Mouse (Mus musculus) Patski (cell line): Measurements from ENCODE around the gene Psmd11. TPM values are rescaled to one million over a fixed set of nuclear protein-coding genes. Genes with fewer than 3 reads are reported as not detected.

Experiments used
- ATAC-seq: fragments of 100-300 bp; one replicate; pipeline ENCODE4 v1.8.0; 2021
- CTCF ChIA-PET: fragments of 350-600 bp; sonication (Branson Sonifier 250); formaldehyde crosslinking; loops from one replicate; lab custom pipeline; 2022; ENCODE audit warnings: inconsistent platforms; lab: Charles Lee
- POLR2A ChIA-PET: fragments of 350-600 bp; sonication (Branson Sonifier 250); formaldehyde crosslinking; loops from one replicate; lab custom pipeline; 2022; ENCODE audit warnings: antibody characterized with exemption, inconsistent platforms; lab: Charles Lee
- DNase-seq: peaks from one replicate; pipeline ENCODE4 v3.0.0-alpha.2; 2011; ENCODE audit warnings: low read depth, low spot score
- H3K27me3 ChIP-seq: fragments of 371-371 bp; one replicate; pipeline ENCODE4 v1.5.1; 2021
- CTCF ChIP-seq: fragments of 100-300 bp; IDR thresholded peaks from one replicate; pipeline ENCODE4 v1.5.1; 2021
- in situ Hi-C: fragments of 300-500 bp; cut with MboI; formaldehyde crosslinking; loops from 3 replicates; pipeline ENCODE4 v1.11.1; 2018; ENCODE audit warnings: low pct_unique_long_range_greater_than_20kb, mixed read lengths
- polyA plus RNA-seq: library from polyadenylated mRNA; unstranded; gene quantifications from one replicate; pipeline ENCODE4 v1.2.3, GENCODE M21; 2021

The Psmd11 gene
- polyA plus RNA-seq, 1 experiment from 2014 or later, result 133 TPM

DNA sequence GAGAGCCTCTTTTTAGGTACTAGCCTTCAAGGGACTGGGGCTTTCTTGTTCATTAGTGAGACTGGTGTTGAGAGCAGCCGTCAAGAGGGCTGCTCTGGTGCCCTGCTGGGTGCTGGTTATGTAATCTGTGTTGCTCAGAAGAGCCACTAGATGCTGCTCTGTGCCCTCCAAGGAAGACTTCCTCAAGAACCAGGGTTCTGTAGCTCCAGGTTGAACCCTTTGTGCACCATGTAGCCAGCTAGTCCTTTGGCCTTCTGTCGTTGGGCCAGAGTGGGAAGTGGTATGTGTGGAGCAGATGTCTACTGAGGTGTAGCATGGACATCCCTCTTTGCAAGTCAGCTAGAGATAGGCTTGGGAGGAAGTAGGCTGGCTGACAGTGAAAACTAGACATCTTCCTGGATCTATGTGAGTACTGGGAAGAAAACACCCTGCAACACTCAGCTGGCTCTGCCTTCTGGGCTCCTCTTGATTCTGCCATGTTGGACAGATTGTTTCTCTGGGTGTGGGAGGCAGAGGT, 45.8 kb downstream of the Psmd11 start:
- in situ Hi-C loops, result loop anchor here (25.0 kb wide), 1 partner anchor 338 kb away; the partner anchor contains the start of gene Tmem98
- ChIA-PET POLR2A (no interaction called here), CTCF (interaction anchor here (0.7 to 1.0 kb wide), 2 partner anchors 46 to 196 kb away, joined by 3 read pairs; no protein-coding TSS in a partner anchor)
- no peaks in the 10 kb centered on the region for H3K27me3 ChIP-seq
- ATAC-seq (no peak), DNase-seq (no peak)
- no peak for TF ChIP-seq CTCF

DNA sequence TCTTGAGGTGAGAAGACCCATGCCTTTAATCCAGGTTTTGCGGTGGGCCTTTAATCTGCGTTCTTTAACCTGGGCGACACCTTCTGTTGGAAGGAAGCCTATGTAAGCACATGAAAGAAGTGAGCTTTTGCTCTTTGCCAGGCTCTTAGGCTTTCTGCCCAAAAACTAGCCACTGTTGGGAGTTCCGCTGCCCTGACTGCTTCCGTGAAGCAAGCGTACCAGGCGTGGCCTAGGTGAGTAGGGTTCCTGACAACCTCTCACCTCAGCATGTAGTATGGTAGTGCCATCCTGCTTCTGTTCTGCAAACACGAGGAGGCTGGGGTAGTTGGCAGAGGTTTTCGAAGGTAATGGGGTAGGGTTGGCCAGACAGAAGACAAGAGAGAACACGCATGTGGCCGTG, 46.4 kb downstream of the Psmd11 start:
- ATAC-seq, result no peak
- no peak for DNase-seq
- CTCF ChIA-PET, result interaction anchor here (0.7 to 1.6 kb wide), 3 partner anchors 47 to 196 kb away, joined by 3 read pairs; no protein-coding TSS in a partner anchor
- TF ChIP-seq CTCF, result no peak
- POLR2A ChIA-PET, result interaction anchor here (0.5 kb wide), 1 partner anchor 198 kb away, joined by 11 read pairs; no protein-coding TSS in a partner anchor
- no peaks in the 10 kb centered on the region for H3K27me3 ChIP-seq
- in situ Hi-C loops, result loop anchor here (5.0 to 25.0 kb wide), 2 partner anchors 52 to 337 kb away; partner anchors contain the start of gene Tmem98

DNA sequence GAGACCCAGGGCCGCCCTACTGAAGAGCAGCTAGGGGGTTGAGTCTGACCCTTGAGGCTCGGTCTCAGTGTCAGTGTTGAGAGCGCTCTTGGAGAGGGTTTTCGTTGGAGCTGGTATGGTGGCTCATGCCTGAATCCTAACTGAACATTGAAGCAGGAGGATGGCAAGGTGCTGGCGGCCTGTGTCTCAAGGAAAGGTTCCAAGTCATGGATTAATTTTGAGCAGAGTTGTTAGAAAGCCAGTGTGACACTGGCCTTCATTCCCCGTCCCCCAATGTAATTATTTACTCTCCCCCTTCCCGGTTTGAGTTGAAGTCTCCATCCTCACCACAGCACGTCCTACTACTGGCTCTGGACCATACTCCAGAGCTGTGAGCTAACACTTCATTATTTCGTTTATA, 47.1 kb downstream of the Psmd11 start:
- ChIA-PET CTCF (interaction anchor here (1.6 kb wide), 1 partner anchor 70 kb away, joined by 3 read pairs; no protein-coding TSS in a partner anchor), POLR2A (no interaction called here)

DNA sequence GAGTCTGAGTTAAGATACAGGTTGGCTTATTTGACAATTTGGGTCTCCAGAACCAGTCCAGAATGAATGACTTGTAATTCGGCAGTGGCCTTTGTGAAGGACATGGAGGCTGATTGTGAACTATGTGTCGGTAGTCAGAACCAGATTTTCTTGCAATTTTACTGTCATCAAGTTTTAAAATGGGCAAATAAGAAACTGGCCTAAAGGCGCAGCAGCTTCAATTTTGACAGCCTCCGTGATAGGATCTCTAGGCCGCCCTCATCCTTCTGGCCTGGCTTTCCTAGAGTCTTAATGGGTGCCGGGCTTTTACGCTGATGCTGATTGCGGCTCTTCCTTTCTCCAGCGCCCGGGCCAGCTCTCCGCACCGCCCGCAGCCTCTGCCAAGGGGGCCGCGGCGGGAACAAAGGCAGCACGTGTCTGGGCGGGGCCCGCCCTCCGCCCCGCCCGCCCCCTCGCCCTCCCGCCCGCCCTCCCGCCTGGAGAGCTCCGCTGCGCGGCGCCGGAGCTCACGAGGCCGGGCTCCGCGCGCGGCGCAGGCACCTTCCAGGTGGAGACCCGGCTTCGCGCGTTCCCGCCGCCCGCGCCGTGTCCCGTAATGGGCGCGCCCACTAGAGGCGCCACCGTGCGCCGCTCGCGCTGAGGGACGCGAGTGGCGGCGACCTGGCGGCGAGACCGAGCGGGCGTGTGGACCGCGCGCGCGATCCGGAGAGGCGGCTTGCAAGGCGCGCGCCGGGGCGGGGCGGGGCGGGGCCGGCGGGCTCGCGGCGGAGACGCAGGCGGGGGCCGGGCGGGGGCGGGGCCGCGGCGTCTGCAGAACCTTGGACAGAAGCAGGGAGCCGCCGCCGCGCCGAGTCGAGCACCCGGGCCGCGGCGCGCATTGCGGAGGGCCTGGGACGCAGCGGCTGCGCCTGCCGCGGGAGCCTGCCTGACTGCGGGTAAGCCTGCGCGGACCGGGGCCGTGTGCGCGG, 48.1 kb downstream of the Psmd11 start, which contains the start of gene Cdk5r1:
Cdk5r1 (plus strand) TSS at position 802 of the 968 bp plus-strand sequence.
- ATAC-seq (peak; percentile 75), DNase-seq (no peak)
- no peaks in the 10 kb centered on the region for H3K27me3 ChIP-seq
- ChIA-PET POLR2A (no interaction called here), CTCF (interaction anchor here (1.6 kb wide), 1 partner anchor 69 kb away, joined by 3 read pairs; no protein-coding TSS in a partner anchor)
- TF ChIP-seq CTCF, result no peak
- in situ Hi-C loops, result loop anchor here (5.0 kb wide), 1 partner anchor 51 kb away; no protein-coding TSS in a partner anchor

More for the DNA sequence above, 47.1 kb downstream of the Psmd11 start:
- no peaks in the 10 kb centered on the region for H3K27me3 ChIP-seq
- TF ChIP-seq CTCF, result no peak
- DNase-seq (no peak), ATAC-seq (no peak)
- in situ Hi-C loops, result loop anchor here (5.0 kb wide), 1 partner anchor 52 kb away; no protein-coding TSS in a partner anchor

DNA sequence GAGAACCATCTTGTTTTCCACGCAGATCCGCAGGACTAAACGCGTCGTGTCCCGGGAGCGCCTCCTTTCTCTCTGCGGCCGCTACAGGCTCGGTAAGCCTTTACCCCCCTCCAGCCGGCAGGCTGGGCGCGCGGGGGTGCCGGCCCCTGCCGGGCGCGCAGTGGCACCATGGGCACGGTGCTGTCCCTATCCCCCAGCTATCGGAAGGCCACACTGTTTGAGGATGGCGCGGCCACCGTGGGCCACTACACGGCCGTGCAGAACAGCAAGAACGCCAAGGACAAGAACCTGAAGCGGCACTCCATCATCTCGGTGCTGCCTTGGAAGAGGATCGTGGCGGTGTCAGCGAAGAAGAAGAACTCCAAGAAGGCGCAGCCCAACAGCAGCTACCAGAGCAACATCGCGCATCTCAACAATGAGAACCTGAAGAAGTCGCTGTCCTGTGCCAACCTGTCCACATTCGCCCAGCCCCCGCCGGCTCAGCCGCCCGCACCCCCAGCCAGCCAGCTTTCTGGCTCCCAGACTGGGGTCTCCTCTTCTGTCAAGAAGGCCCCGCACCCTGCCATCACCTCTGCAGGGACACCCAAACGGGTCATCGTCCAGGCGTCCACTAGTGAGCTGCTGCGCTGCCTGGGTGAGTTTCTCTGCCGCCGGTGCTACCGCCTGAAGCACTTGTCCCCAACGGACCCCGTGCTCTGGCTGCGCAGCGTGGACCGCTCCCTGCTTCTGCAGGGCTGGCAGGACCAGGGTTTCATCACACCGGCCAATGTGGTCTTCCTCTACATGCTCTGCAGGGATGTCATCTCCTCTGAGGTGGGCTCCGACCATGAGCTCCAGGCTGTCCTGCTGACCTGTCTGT, 49.2 kb downstream of the Psmd11 start:
- in situ Hi-C loops, result loop anchor here (5.0 kb wide), 1 partner anchor 50 kb away; no protein-coding TSS in a partner anchor
- H3K27me3 ChIP-seq, result no peaks in the 10 kb centered on the region
- ATAC-seq (peak; percentile 27), DNase-seq (no peak)
- TF ChIP-seq CTCF, result no peak
- ChIA-PET POLR2A (interaction anchor here (0.6 kb wide), 1 partner anchor 192 kb away, joined by 3 read pairs; no protein-coding TSS in a partner anchor), CTCF (interaction anchor here (1.0 kb wide), 1 partner anchor 18 kb away, joined by 3 read pairs; no protein-coding TSS in a partner anchor)

DNA sequence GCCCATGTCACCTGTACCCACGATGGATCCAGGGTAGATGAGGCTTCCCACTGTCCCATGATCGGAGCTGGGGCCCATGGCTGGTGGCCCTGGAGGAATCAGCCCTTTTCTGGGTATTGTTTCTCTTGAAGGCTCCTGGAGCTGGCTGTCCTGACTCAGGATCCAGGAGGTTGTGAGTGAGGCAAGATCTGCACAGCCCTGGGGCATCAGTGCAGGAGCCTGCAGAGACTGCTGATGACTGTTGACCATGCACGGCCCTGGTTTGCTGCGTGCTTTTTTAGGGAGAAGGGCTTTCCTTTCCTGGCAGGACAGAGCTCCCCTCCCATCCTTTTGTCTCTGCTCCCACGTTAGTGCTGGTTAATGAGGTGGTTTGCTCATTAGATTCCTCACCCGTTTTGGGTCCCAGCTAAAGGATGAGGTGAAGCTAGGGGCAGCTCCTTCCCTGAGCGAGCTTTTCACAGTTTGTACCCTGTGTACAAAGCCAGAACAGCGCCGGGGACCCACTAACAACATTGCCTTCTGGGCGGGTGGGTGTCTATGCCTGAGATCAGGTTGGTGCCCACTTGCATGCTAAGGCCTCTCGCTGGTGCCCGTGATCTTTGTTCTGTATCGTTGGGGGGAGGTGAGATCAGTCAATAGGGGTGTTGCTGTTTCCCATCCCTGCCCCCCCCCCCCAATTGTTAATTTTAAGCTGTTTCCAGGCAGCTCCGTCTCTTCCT, 50.4 kb downstream of the Psmd11 start:
- ChIA-PET CTCF (interaction anchor here (1.0 to 1.1 kb wide), 2 partner anchors 16 to 19 kb away, joined by 3 read pairs; no protein-coding TSS in a partner anchor), POLR2A (no interaction called here)
- H3K27me3 ChIP-seq, result no peaks in the 10 kb centered on the region
- DNase-seq (no peak), ATAC-seq (no peak)
- in situ Hi-C loops, result loop anchor here (5.0 kb wide), 1 partner anchor 48 kb away; no protein-coding TSS in a partner anchor
- TF ChIP-seq CTCF, result no peak

DNA sequence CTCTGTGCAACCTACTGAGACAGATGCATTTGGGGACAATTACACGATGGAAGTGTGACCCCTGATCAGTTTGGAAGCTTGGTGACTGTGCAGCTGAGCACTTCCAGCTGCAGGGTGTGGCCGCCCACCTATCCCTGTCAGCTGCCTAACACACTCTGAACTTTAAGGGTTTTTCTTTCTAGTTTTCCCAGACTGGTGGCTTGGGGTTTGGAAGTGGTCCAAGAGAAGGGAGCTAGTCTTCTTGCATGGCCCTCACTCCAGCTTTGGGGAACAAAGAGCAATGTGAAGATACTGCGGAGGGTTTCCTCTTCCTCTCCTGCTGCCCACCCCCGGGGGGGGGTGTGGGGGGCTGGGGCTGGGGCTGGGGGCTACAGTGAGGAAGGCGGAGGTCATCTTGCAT, 51.0 kb downstream of the Psmd11 start:
- CTCF ChIA-PET, result interaction anchor here (1.1 kb wide), 1 partner anchor 19 kb away, joined by 3 read pairs; no protein-coding TSS in a partner anchor
- no peak for ATAC-seq

DNA sequence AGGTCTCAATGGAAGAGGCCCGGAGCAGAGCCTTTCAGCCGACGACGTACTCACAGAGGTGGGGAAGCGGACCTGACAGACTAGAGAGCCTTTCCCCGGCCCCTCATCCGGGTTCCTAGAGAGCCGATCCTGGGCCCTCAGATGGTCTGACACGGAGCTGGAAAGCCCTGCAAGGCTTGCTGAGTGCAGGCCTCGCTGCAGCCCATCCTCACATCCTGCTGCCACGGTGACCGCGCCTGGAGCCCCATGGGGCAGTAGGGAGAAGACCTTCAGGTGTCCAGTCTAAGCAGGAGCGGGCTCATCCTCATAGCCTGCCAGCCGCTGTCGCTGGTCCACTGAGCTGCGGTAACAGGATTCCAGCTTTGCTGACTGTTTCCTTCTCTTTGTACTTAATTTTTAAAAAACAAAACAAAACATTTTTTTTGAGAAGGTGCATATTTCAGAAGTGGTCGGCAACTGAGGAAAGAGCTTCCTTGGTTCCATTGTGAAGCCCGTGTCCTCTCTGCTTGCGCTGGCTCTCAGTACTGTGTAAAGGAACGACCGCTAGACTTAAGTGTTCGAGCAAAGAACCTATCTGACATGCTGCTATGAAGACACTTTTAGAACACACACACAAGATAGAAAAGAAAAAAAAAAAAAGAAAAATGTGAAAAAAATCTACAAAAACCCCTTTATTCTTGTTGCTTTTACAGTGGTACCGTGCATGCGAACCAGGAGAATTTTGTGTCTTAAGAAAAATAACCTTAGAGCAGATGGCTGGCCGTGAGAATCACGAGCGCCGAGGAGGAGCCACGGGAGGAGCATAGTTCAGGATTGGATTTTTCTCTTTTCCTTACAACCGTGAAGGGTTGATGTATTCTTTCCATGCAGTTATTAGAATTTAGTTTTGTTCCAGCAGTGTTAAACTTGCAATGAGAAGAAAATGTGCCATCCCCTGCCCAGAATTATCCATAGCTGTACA, 51.8 kb downstream of the Psmd11 start:
- ATAC-seq (no peak), DNase-seq (no peak)
- TF ChIP-seq CTCF, result no peak
- POLR2A ChIA-PET, result no interaction called here
- in situ Hi-C loops, result loop anchor here (5.0 kb wide), 1 partner anchor 47 kb away; no protein-coding TSS in a partner anchor
- no peaks in the 10 kb centered on the region for H3K27me3 ChIP-seq
- CTCF ChIA-PET, result interaction anchor here (1.5 kb wide), 1 partner anchor 43 kb away, joined by 3 read pairs; no protein-coding TSS in a partner anchor

More for the DNA sequence above, 51.0 kb downstream of the Psmd11 start:
- DNase-seq, result no peak
- POLR2A ChIA-PET, result no interaction called here
- no peaks in the 10 kb centered on the region for H3K27me3 ChIP-seq
- no peak for TF ChIP-seq CTCF
- in situ Hi-C loops, result loop anchor here (5.0 kb wide), 1 partner anchor 48 kb away; no protein-coding TSS in a partner anchor
